Mouse (Mus musculus): ENCODE data around the gene Bbs9. TPM values are rescaled to one million over a fixed set of nuclear protein-coding genes. Genes with fewer than 3 reads are reported as not detected.

The Bbs9 gene
- polyA plus RNA-seq, 1 experiment from 2014 or later = 19.6 TPM

DNA sequence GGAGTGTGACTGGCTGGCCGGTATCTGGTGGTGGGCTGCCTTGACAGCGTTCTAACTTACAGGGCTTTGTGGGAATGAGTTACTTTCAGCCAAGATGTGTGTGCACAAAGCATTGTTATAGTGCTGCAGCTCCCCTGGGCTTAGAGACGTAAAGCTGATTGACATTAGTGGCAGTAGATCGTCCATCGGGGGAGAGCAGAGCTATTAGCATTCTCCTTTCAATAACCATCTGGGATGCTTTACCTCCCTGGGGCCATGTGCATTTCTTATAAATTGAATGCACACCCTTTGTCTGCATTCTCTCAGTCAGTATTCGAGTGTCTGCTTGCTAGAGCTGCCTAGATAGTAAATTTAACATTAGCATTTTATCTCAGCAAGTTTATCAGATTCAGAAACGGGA, 214.7 kb downstream of the Bbs9 start:
- no peaks in the 10 kb centered on the region for H3K27me3 ChIP-seq
- no peak overlapping the region for H3K4me2 ChIP-seq
- no peaks in the 10 kb centered on the region for H3K9me3 ChIP-seq
- ATAC-seq (ENCODE audit: low FRiP score, low read depth) = no peak
- H3K4me1 ChIP-seq (replicated peaks) = no peaks in the 10 kb centered on the region
- H3K9ac ChIP-seq = no peak overlapping the region
- no peaks in the 10 kb centered on the region for H3K36me3 ChIP-seq
- H3K27ac ChIP-seq (replicated peaks) = no peak overlapping the region
- 23% methylated on average over 7 of the region's 7 CpGs for WGBS
- no peak overlapping the region for H3K4me3 ChIP-seq

DNA sequence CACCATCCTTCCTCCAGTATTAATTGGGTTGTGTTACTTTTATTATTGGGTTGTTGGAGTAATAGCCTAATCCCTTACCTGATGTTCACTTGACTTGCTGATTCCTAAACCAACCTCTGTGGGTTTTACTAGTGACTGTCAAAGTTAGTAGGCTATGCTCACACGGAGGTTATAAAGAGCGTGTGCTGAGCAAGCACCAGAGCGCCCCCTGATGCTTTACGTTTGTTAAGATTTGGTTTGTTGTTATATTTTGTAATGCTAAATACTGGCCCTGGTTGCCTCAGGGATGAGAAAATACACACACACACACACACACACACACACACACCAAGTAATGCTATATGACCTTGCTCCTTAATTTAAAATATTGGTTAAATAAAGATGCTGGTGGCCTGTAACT, 219.9 kb downstream of the Bbs9 start:
- WGBS = 92% methylated on average over 4 of the region's 4 CpGs
- no peak for ATAC-seq (ENCODE audit: low FRiP score, low read depth)
- no peak overlapping the region for H3K27ac ChIP-seq (replicated peaks)
- H3K27me3 ChIP-seq = no peaks in the 10 kb centered on the region
- no peak overlapping the region for H3K4me2 ChIP-seq
- H3K4me1 ChIP-seq (replicated peaks) = no peaks in the 10 kb centered on the region
- no peak overlapping the region for H3K9ac ChIP-seq
- no peaks in the 10 kb centered on the region for H3K9me3 ChIP-seq
- H3K4me3 ChIP-seq = no peak overlapping the region
- H3K36me3 ChIP-seq = no peaks in the 10 kb centered on the region

DNA sequence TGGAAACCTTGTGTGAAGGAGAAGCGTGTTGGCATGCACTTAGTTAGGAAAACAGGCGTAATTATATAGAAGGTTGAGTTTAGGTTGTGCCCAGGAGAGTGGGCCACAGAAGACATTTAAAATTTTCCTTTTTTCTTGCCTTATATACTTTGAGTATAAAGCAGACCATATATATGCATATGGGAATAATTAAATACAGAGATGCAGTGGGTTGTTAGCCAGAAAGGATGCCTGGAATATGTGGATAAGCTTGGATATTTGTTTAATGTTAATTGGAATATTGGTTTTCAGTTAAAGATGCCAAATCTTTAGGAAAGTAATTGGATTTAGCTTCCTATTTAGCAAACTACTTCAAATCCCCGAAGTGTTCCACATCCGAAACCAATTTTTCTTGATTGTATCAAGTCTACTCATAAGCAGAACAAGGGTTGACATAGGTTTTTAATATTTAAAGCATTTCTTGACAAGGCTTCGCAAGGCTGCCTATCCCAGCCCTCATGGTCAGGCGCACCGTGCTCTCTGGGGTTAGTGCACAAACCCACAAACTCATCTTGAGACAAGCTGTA, 221.4 kb downstream of the Bbs9 start:
- no peak overlapping the region for H3K4me3 ChIP-seq
- no peak overlapping the region for H3K4me2 ChIP-seq
- H3K9me3 ChIP-seq = no peaks in the 10 kb centered on the region
- no peaks in the 10 kb centered on the region for H3K4me1 ChIP-seq (replicated peaks)
- 89% methylated on average over 7 of the region's 7 CpGs for WGBS
- no peaks in the 10 kb centered on the region for H3K36me3 ChIP-seq
- no peaks in the 10 kb centered on the region for H3K27me3 ChIP-seq
- no peak overlapping the region for H3K27ac ChIP-seq (replicated peaks)
- no peak for ATAC-seq (ENCODE audit: low FRiP score, low read depth)
- H3K9ac ChIP-seq = no peak overlapping the region

DNA sequence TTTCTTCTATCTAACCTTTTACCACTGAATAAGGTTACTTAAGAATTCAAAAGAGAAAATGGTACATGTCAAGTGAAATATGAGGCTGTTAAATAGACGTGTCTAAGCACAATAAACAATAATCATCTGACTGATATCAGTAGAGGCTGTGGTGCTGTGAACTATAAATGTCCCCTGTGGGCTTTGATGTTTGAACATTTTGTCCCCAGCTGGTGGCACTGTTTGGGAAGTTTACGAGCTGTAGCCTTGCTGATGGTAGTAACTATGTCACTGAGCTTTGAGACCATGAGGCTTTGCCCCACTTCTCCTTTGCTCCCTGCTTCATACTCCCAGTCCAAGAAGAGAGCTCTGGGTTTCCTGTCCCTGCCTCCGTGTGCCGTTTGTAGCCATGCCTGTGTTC, 222.3 kb downstream of the Bbs9 start:
- H3K9me3 ChIP-seq = no peaks in the 10 kb centered on the region
- H3K4me3 ChIP-seq = no peak overlapping the region
- WGBS = 67% methylated on average over 4 of the region's 4 CpGs
- no peak for ATAC-seq (ENCODE audit: low FRiP score, low read depth)
- H3K36me3 ChIP-seq = no peaks in the 10 kb centered on the region
- no peak overlapping the region for H3K4me2 ChIP-seq
- no peaks in the 10 kb centered on the region for H3K4me1 ChIP-seq (replicated peaks)
- no peak overlapping the region for H3K9ac ChIP-seq
- H3K27me3 ChIP-seq = no peaks in the 10 kb centered on the region
- no peak overlapping the region for H3K27ac ChIP-seq (replicated peaks)

DNA sequence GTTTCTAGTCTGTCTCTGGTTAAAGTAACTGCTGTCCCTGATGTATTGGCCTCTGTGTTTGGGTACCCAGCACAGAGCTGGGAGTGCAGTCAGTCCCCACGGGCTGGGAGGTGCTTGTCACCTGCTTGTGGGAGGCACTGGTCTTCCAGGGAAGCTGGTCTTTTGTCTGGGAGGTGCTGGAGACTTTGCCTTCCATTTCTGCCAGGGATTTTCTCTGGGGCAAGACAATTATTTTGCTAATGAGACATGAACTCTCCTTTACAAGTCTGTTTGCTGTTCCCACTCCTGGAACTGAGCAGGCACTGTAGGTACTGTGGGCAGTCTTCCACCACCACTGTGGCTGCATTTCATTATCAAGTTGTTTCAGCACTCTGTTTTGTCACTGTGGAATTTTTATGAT, 223.0 kb downstream of the Bbs9 start:
- Histone ChIP-seq H3K27ac (replicated peaks) (no peak overlapping the region), H3K9me3 (no peaks in the 10 kb centered on the region), H3K27me3 (no peaks in the 10 kb centered on the region), H3K4me3 (no peak overlapping the region), H3K4me2 (no peak overlapping the region), H3K36me3 (no peaks in the 10 kb centered on the region), H3K4me1 (replicated peaks) (no peaks in the 10 kb centered on the region), H3K9ac (no peak overlapping the region)
- WGBS = 18% methylated on average over 1 of the region's 1 CpGs
- no peak for ATAC-seq (ENCODE audit: low FRiP score, low read depth)

DNA sequence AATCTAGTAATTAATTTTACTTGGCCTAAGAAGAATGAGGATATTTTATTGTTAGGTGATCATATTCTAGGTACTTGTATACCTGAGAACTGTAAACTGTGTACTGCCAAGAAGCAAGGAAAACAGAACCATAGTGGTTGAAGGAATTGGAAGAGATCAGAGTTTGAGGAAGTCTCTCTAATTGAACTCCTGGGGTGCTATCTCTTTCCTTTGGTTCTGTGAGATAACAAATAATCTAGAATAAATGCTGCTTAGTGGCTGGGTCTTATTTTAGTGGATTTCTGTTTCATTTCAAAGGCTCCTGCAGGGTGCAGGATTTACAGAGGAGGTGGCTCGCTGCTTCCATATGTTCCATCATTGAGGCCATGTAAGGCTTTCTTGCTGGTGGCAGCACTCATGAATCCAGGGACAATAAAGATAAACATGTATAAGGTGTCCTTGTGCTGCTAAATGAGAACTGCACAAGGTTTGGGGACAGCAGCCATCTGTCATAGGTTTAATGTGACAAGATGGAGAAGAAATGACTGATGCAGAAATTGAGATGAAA, 226.6 kb downstream of the Bbs9 start:
- no peak overlapping the region for H3K9ac ChIP-seq
- no peaks in the 10 kb centered on the region for H3K9me3 ChIP-seq
- H3K4me3 ChIP-seq = no peak overlapping the region
- no peak overlapping the region for H3K4me2 ChIP-seq
- ATAC-seq (ENCODE audit: low FRiP score, low read depth) = no peak
- H3K27ac ChIP-seq (replicated peaks) = no peak overlapping the region
- H3K27me3 ChIP-seq = no peaks in the 10 kb centered on the region
- H3K4me1 ChIP-seq (replicated peaks) = no peaks in the 10 kb centered on the region
- WGBS = 78% methylated on average over 1 of the region's 1 CpGs
- H3K36me3 ChIP-seq = no peaks in the 10 kb centered on the region

DNA sequence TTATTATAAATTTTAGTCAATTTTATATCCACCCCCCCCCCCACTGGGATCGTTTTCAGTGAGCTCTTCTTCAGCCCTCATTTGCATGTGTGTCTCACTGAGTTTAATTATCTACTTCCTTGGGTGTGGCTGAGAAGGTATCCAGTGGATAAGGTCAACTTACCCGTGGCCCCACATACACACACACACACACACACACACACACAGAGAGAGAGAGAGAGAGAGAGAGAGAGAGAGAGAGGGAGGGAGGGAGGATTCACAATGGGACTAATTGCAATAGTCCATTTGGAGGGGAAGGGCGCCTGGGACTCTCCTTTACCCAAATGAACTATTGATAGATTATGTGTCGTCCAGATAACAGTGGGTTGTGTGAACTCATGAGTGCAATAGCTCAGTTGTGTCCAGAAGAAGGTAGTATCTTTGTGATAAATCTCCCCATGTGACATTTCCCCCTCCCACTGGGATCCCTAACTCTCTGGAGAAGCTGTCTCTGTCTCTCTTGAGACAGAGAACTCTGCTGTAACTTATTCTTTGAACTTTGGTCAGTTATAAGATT, 227.4 kb downstream of the Bbs9 start:
- Histone ChIP-seq H3K27me3 (no peaks in the 10 kb centered on the region), H3K4me2 (no peak overlapping the region), H3K27ac (replicated peaks) (no peak overlapping the region), H3K4me1 (replicated peaks) (no peaks in the 10 kb centered on the region), H3K4me3 (no peak overlapping the region), H3K9me3 (no peaks in the 10 kb centered on the region), H3K36me3 (no peaks in the 10 kb centered on the region), H3K9ac (no peak overlapping the region)
- ATAC-seq (ENCODE audit: low FRiP score, low read depth) = no peak
- 82% methylated on average over 4 of the region's 4 CpGs for WGBS

DNA sequence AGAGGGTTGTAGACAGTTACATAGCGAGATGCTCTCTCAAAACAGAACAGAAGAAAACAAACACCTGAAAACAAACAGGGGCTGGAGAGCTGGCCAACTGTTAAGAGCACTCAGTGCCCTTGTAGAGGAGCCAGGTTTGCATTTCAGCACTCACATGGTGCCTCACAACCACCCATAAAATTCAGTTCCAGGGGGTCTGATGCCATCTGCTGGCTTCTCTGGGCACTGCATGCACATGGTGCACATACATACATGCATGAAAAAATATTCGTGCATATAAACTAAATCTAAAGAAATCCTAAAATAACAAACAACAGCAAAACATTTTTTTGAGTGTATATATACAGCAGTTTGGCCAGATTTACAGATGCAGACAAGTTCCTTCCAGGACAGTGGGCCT, 228.0 kb downstream of the Bbs9 start:
- no peak overlapping the region for H3K4me3 ChIP-seq
- WGBS = 99% methylated on average over 2 of the region's 2 CpGs
- no peaks in the 10 kb centered on the region for H3K4me1 ChIP-seq (replicated peaks)
- H3K9me3 ChIP-seq = no peaks in the 10 kb centered on the region
- no peak for ATAC-seq (ENCODE audit: low FRiP score, low read depth)
- no peak overlapping the region for H3K27ac ChIP-seq (replicated peaks)
- H3K9ac ChIP-seq = no peak overlapping the region
- H3K36me3 ChIP-seq = no peaks in the 10 kb centered on the region
- H3K27me3 ChIP-seq = no peaks in the 10 kb centered on the region
- no peak overlapping the region for H3K4me2 ChIP-seq

DNA sequence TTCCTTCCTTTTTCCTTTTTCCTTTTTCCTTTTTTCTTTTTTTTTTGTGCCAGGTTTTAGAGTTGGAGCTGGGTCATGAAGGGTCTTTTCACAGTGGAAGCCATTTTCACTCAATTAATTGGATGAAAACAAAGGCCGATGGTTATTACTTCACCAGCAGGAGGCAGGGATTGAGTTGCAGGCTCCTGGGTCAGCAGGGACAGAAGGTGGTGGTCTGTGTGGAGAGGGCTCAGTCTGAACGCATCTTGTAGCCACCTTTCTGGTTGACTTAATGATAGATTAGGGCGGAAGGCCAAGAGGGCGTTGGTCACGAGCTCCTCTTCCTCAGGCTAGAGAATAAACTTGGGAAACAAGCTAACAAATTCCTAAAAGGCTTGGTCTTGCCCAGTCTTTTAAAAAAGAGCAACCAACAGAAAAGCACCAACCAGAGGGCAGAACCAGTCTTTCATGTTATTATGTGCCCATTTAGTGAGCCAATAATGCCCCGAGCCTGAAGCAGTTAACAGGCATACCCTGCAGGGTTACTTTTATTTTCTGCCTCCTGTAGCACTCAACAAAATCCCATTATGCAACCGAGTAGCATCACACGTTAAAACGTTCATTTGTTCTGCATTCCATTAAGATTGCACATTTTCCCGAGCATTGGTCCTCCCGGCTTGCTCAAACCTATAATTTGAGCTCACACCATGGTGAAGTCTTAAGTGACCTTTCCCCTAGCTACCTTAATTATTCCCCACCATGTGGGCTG, 231.8 kb downstream of the Bbs9 start:
- Histone ChIP-seq H3K9me3 (no peaks in the 10 kb centered on the region), H3K9ac (no peak overlapping the region), H3K27ac (replicated peaks) (no peak overlapping the region), H3K4me3 (no peak overlapping the region), H3K27me3 (no peaks in the 10 kb centered on the region), H3K4me1 (replicated peaks) (no peaks in the 10 kb centered on the region), H3K36me3 (no peaks in the 10 kb centered on the region), H3K4me2 (no peak overlapping the region)
- no peak for ATAC-seq (ENCODE audit: low FRiP score, low read depth)
- 34% methylated on average over 11 of the region's 11 CpGs for WGBS

DNA sequence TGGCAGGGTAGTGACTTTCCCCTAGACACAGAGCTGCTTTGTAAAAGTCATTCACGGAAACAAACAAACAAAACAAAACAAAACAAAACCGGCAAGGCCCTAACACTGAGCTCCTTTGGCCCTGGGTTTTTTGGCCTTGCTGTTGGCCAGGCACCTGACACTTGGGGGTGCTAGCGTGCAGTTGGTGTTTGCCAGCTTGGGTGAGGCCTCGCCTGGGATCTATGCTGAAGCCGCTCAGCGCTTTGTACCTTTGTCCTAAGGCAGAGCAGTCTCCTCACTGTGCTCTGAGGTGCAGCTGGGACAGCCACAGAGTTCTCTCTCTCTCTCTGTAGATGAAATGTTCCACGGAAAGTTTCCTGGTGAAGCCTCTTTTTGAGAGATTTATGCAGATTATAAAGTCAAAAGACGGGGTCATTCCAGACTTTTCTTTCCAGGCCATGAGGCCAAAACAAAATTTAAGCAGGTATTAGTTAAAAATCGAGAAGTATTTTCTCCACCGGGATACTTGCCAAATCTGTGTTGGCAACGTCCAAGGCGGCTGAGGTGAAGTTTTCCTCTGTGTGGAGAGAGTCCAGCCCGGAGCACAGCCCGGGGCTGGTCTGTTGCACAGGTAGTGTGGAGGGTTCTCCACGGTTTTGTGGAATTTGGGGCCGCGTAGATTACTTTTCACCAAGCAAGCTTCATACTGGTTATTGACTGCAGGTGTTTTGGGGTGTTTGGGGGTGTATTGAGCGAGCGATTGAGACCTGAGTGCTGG, 233.6 kb downstream of the Bbs9 start:
- H3K36me3 ChIP-seq = no peaks in the 10 kb centered on the region
- H3K4me1 ChIP-seq (replicated peaks) = no peaks in the 10 kb centered on the region
- no peaks in the 10 kb centered on the region for H3K27me3 ChIP-seq
- no peak overlapping the region for H3K9ac ChIP-seq
- 49% methylated on average over 19 of the region's 19 CpGs for WGBS
- H3K4me3 ChIP-seq = no peak overlapping the region
- H3K4me2 ChIP-seq = no peak overlapping the region
- no peaks in the 10 kb centered on the region for H3K9me3 ChIP-seq
- no peak overlapping the region for H3K27ac ChIP-seq (replicated peaks)
- ATAC-seq (ENCODE audit: low FRiP score, low read depth) = peak; percentile 63; the same call in 1 of the 2 replicates

DNA sequence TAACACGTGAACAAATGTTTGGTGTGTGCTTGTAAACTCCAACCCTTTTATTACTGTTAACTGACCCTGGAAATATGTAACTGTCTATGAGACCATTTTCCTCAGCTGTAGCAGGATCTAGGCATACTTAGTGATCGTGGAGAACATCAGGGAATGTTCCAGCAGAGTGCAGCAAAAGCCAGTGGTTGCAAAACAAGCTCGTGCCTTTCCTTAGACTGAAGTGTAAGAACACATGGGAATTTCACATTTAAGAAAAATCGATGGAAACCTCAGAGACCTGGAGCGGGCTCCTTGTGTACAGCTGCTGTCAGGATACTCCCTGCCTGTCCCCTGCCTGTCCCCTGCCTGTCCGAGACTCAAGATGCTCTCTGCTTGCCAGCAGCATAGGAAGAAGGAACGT, 234.5 kb downstream of the Bbs9 start:
- Histone ChIP-seq H3K9ac (no peak overlapping the region), H3K27ac (replicated peaks) (no peak overlapping the region; the same call in 1 of the 2 replicates), H3K4me3 (no peak overlapping the region), H3K9me3 (no peaks in the 10 kb centered on the region), H3K36me3 (no peaks in the 10 kb centered on the region), H3K4me1 (replicated peaks) (no peaks in the 10 kb centered on the region), H3K27me3 (no peaks in the 10 kb centered on the region), H3K4me2 (no peak overlapping the region)
- 68% methylated on average over 7 of the region's 7 CpGs for WGBS
- peak; percentile 64; the same call in 1 of the 2 replicates for ATAC-seq (ENCODE audit: low FRiP score, low read depth)

DNA sequence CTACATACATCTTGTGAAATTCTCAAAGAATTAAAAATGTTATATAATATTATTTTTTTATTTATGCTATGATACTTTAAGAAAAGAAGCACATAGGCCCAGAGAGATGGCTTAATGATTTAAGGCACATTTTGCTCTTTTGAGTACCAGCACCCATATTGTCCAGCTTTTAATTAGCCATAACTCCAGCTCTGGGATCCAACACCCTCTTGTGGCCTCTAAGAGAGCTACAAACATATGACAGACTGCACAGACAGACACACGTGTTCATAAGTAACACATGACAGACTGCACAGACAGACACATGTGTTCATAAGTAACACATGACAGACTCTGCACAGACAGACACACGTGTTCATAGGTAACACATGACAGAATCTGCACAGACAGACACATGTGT, 235.8 kb downstream of the Bbs9 start:
- Histone ChIP-seq H3K4me1 (replicated peaks) (no peaks in the 10 kb centered on the region), H3K27me3 (no peaks in the 10 kb centered on the region), H3K27ac (replicated peaks) (no peak overlapping the region), H3K9ac (no peak overlapping the region), H3K9me3 (no peaks in the 10 kb centered on the region), H3K4me2 (no peak overlapping the region), H3K36me3 (no peaks in the 10 kb centered on the region), H3K4me3 (no peak overlapping the region)
- WGBS = 92% methylated on average over 2 of the region's 2 CpGs
- no peak for ATAC-seq (ENCODE audit: low FRiP score, low read depth)

All from hindbrain, embryonic 15.5 days (tissue).